Mouse (Mus musculus) cerebellum, adult 2 months (tissue): Measurements from ENCODE around the gene Gm3383.
"Not testable (repeated sequence)": the region's sequence is repeated elsewhere in the genome, so short reads cannot be mapped to it uniquely, and the experiment has no call there.

Source experiments
- CTCF ChIP-seq: fragments of 200-500 bp; IDR thresholded peaks from 2 replicates; pipeline ENCODE4 v1.5.1; 2011; ENCODE audit warnings: low read depth, mild to moderate bottlenecking, control low read depth, low read length, moderate library complexity, borderline replicate concordance; ENCODE audit not compliant: insufficient read depth
- POLR2A ChIP-seq: fragments of 200-500 bp; IDR thresholded peaks from 2 replicates; pipeline ENCODE4 v1.6.1; 2011; ENCODE audit warnings: low read length, control low read depth, borderline replicate concordance; ENCODE audit not compliant: insufficient read depth

GRCm38 (mm10) chr14:5855911-5856310 is 48.1 kb upstream of the Gm3383 start:
- TF ChIP-seq CTCF, POLR2A: not testable (repeated sequence)
